Mouse (Mus musculus): Measurements from ENCODE around the gene Snx8. TPM values are rescaled to one million over a fixed set of nuclear protein-coding genes. Genes with fewer than 3 reads are reported as not detected.
"Not testable (repeated sequence)": the region's sequence is repeated elsewhere in the genome, so short reads cannot be mapped to it uniquely, and the experiment has no call there.

Snx8 gene
- total and polyA plus RNA-seq, 2 experiments from 2014 or later: 36.2 to 79.6 TPM

DNA sequence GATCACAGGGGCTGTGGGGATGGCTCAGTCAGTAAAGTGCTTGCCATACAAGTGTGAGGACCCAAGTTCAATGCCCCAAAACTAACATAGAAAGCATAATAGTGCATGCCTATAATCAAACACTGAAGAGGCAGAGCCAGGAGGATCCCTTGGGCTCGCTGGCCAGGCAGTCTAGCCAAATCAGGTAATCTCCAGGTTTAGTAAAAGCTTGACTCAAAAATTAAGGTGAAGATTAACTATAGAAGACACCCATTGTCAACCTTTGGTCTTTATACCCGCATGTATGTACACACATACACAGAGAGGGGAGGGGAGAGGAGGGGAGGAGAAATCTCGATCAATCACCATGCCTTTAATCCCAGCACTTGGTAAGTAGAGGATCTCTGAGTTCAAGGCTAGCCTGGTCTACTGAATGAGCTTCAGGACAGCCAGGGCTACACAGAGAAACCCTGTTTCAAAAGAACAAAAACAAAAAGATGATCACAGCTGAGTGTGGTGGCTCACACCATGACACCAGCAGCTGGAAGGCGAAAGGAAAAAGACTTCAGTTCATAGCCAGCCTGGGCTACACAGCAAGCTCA, 13.7 kb downstream of the Snx8 start:
- 88% methylated on average over 4 of the region's 4 CpGs for WGBS

DNA sequence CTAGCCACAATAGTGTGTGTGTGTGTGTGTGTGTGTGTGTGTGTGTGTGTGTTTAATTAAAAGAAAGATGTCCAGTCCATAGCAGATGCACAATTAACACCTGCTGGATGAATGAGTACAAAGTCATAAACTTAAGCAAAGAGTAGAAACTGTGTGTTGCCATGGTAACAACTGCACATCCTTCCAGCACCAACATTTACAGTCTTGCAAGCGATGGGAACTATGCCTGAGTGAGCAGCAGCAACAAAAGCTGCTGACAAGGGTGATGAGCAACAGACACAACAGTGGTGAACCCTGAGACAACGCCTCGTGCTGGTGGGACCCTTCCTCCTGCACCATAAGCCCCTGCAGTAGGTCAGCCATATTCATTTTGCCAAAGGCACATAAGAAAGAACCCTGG, 14.8 kb downstream of the Snx8 start:
- peak; percentile 51; the same call in 1 of the 2 replicates for ATAC-seq
- Histone ChIP-seq H3K27me3 (ENCODE audit: insufficient read depth, low read length) (no peaks in the 10 kb centered on the region), H3K9me3 (ENCODE audit: low read length) (no peaks in the 10 kb centered on the region), H3K27ac (0 out of 2 replicates have a peak overlapping the region, but pooled peaks have one; percentile 56), H3K4me1 (ENCODE audit: insufficient read depth, low read length) (no peaks in the 10 kb centered on the region), H3K4me3 (ENCODE audit: low read length) (no peak overlapping the region), H3K9ac (replicated peaks; ENCODE audit: low read length) (no peak overlapping the region), H3K36me3 (ENCODE audit: insufficient read depth, low read length) (no peaks in the 10 kb centered on the region), H3K4me2 (ENCODE audit: low read depth, low read length) (no peak overlapping the region)
- no peak for TF ChIP-seq CTCF (IDR thresholded peaks at IDR 0.05; ENCODE audit: low read depth)
- DNase-seq (ENCODE audit: low spot score): peak; percentile 56
- 36% methylated on average over 3 of the region's 3 CpGs for WGBS

More for the DNA sequence above, 13.7 kb downstream of the Snx8 start:
- Histone ChIP-seq H3K27ac (no peak overlapping the region), H3K9ac (replicated peaks; ENCODE audit: low read length) (no peak overlapping the region), H3K36me3 (ENCODE audit: insufficient read depth, low read length) (no peaks in the 10 kb centered on the region), H3K4me1 (ENCODE audit: insufficient read depth, low read length) (no peaks in the 10 kb centered on the region), H3K27me3 (ENCODE audit: insufficient read depth, low read length) (no peaks in the 10 kb centered on the region), H3K4me3 (ENCODE audit: low read length) (no peak overlapping the region), H3K4me2 (ENCODE audit: low read depth, low read length) (no peak overlapping the region), H3K9me3 (ENCODE audit: low read length) (no peaks in the 10 kb centered on the region)
- DNase-seq (ENCODE audit: low spot score) (no peak), ATAC-seq (no peak)
- no peak for TF ChIP-seq CTCF (IDR thresholded peaks at IDR 0.05; ENCODE audit: low read depth)

DNA sequence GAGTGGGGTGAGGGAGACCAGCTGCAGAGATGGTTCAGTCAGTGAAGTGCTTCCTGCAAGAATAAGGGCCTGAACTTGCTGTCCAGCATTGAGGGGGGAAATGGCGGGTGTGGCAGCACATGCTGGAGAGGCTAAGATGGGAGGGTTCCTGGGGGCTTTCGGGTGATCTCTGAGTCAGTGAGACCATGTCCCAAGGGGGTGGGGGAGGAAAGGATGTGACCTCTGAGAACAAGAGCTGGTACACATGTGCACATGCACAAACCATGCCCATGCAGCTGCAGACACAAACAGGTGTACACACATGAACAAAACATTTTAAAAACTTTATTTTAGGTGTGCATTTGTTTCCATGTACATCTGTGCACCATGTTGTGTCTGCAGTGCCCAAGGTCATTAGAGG, 15.4 kb downstream of the Snx8 start:
- H3K4me3 ChIP-seq (ENCODE audit: low read length): no peak overlapping the region
- H3K9ac ChIP-seq (replicated peaks; ENCODE audit: low read length): no peak overlapping the region
- ATAC-seq (no peak), DNase-seq (ENCODE audit: low spot score) (no peak)
- no peaks in the 10 kb centered on the region for H3K27me3 ChIP-seq (ENCODE audit: insufficient read depth, low read length)
- no peaks in the 10 kb centered on the region for H3K4me1 ChIP-seq (ENCODE audit: insufficient read depth, low read length)
- no peak overlapping the region for H3K4me2 ChIP-seq (ENCODE audit: low read depth, low read length)
- no peak overlapping the region for H3K27ac ChIP-seq
- H3K9me3 ChIP-seq (ENCODE audit: low read length): no peaks in the 10 kb centered on the region
- no peaks in the 10 kb centered on the region for H3K36me3 ChIP-seq (ENCODE audit: insufficient read depth, low read length)
- WGBS: 87% methylated on average over 2 of the region's 2 CpGs
- no peak for TF ChIP-seq CTCF (IDR thresholded peaks at IDR 0.05; ENCODE audit: low read depth)

DNA sequence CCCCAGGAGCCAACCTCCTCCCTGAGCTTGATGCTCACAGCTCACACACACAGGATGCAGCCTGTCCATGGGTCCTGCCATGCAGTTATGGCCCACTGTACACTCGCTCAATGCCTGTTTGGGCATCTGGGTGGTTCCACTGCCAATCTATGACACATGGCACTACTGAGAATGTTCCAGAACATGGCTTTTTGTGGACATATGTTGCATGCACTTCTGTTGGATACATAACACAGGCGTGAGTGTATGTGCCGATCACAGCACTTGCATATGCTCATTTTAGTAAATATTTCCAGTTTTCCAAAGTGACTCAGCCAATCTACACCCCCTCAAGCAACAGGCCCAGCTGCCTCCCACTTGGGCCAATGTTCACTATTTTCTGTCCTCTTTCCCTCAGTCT, 17.4 kb downstream of the Snx8 start:
- Histone ChIP-seq H3K27ac (no peak overlapping the region), H3K9me3 (ENCODE audit: low read length) (no peaks in the 10 kb centered on the region), H3K4me3 (ENCODE audit: low read length) (no peak overlapping the region), H3K9ac (replicated peaks; ENCODE audit: low read length) (no peak overlapping the region), H3K4me2 (ENCODE audit: low read depth, low read length) (no peak overlapping the region), H3K36me3 (ENCODE audit: insufficient read depth, low read length) (no peaks in the 10 kb centered on the region), H3K27me3 (ENCODE audit: insufficient read depth, low read length) (no peaks in the 10 kb centered on the region), H3K4me1 (ENCODE audit: insufficient read depth, low read length) (no peaks in the 10 kb centered on the region)
- no peak for DNase-seq (ENCODE audit: low spot score)
- no peak for TF ChIP-seq CTCF (IDR thresholded peaks at IDR 0.05; ENCODE audit: low read depth)
- no peak for ATAC-seq
- WGBS: 93% methylated on average over 3 of the region's 3 CpGs

DNA sequence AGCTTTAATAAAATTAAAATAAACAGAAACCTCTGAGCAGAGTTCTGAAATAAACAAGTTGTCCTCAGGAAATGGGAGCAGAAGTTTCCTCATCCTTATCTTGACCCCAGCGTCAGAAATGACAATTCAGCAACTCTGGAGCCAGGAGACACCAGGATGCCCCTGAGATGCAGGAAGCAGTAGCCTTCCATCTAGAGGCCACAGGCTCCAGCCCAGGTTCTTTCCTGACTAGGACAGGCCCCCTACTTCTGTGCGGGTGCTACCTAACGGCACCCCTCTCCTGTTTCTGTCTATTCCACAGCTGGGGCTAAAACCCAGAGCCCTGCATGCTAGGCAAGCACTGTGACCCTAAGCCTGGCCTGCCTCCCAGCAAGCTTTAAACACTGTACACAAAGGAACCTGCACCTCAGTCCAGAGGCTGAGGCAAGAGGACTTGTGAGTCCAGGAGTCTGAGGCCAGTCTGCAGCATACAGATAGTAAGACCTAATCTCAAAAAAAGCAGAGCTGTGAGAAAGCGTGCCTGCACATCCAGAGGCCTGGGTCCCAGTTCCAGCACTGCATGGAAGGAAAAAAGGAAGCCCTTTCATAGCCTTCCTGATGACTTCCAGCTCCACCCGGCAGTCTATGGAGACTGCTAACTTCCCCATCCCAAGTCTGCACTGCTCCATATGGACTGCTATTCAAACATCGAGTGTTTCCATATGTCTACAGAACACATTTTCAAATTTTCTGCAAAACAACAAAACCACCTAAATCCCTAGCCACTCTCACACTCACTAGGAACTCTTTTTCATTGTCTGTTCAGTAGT, 18.4 kb downstream of the Snx8 start:
- no peak for TF ChIP-seq CTCF (IDR thresholded peaks at IDR 0.05; ENCODE audit: low read depth)
- no peak overlapping the region for H3K4me2 ChIP-seq (ENCODE audit: low read depth, low read length)
- no peak for DNase-seq (ENCODE audit: low spot score)

DNA sequence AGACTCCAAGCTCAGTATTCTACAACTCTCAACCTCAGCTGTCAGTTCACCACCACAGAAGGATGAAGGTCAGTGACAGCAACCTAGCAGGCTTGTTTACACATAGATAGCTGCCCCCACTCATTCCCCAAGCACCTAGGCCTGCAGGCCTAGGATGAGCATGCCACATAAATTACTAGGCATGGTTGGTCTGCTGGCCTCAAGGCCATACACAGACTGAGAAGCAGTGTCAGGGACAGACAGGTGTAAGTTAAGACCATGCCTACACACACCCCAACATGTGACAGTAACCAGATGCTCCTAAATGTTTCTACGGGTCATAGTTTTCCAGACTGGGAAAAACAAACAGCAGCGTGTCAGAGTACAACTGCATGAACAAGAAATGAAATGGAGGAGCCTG, 19.6 kb downstream of the Snx8 start:
- WGBS: 89% methylated on average over 2 of the region's 2 CpGs
- ATAC-seq: no peak
- no peak for TF ChIP-seq CTCF (IDR thresholded peaks at IDR 0.05; ENCODE audit: low read depth)
- Histone ChIP-seq H3K27me3 (ENCODE audit: insufficient read depth, low read length) (no peaks in the 10 kb centered on the region), H3K4me3 (ENCODE audit: low read length) (no peak overlapping the region), H3K27ac (no peak overlapping the region), H3K9ac (replicated peaks; ENCODE audit: low read length) (no peak overlapping the region), H3K36me3 (ENCODE audit: insufficient read depth, low read length) (no peaks in the 10 kb centered on the region), H3K4me2 (ENCODE audit: low read depth, low read length) (no peak overlapping the region), H3K9me3 (ENCODE audit: low read length) (no peaks in the 10 kb centered on the region), H3K4me1 (ENCODE audit: insufficient read depth, low read length) (no peaks in the 10 kb centered on the region)
- DNase-seq (ENCODE audit: low spot score): no peak

More for the DNA sequence above, 18.4 kb downstream of the Snx8 start:
- Histone ChIP-seq H3K27ac (no peak overlapping the region), H3K4me1 (ENCODE audit: insufficient read depth, low read length) (no peaks in the 10 kb centered on the region), H3K9me3 (ENCODE audit: low read length) (no peaks in the 10 kb centered on the region), H3K27me3 (ENCODE audit: insufficient read depth, low read length) (no peaks in the 10 kb centered on the region), H3K9ac (replicated peaks; ENCODE audit: low read length) (no peak overlapping the region), H3K36me3 (ENCODE audit: insufficient read depth, low read length) (no peaks in the 10 kb centered on the region), H3K4me3 (ENCODE audit: low read length) (no peak overlapping the region)
- ATAC-seq: no peak
- 80% methylated on average over 6 of the region's 6 CpGs for WGBS

DNA sequence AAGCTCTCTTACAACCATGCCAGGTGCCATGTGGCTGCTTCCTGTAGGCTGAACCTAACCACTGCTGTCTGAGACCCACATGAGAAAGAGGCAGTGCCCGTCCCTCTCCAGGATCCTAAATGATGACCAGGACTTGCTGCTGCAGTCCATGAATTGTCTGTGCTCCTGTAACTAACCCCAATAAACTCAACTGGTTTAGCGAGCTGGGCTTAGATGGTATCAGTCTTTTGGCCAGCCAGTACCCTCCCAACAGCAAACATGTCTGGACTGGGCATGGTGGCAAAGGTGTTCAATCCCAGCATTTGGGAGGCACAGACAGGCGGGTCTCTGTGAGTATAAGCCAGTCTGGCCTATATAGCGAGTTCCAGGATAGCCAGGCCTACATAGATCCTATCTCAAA, 20.1 kb downstream of the Snx8 start:
- H3K36me3 ChIP-seq (ENCODE audit: insufficient read depth, low read length): no peaks in the 10 kb centered on the region
- no peak overlapping the region for H3K27ac ChIP-seq
- no peak overlapping the region for H3K4me3 ChIP-seq (ENCODE audit: low read length)
- 90% methylated on average over 4 of the region's 4 CpGs for WGBS
- H3K4me1 ChIP-seq (ENCODE audit: insufficient read depth, low read length): no peaks in the 10 kb centered on the region
- no peak for DNase-seq (ENCODE audit: low spot score)
- H3K4me2 ChIP-seq (ENCODE audit: low read depth, low read length): no peak overlapping the region
- no peak for ATAC-seq
- H3K9ac ChIP-seq (replicated peaks; ENCODE audit: low read length): no peak overlapping the region
- H3K9me3 ChIP-seq (ENCODE audit: low read length): no peaks in the 10 kb centered on the region
- no peaks in the 10 kb centered on the region for H3K27me3 ChIP-seq (ENCODE audit: insufficient read depth, low read length)
- TF ChIP-seq CTCF (IDR thresholded peaks at IDR 0.05; ENCODE audit: low read depth): no peak

DNA sequence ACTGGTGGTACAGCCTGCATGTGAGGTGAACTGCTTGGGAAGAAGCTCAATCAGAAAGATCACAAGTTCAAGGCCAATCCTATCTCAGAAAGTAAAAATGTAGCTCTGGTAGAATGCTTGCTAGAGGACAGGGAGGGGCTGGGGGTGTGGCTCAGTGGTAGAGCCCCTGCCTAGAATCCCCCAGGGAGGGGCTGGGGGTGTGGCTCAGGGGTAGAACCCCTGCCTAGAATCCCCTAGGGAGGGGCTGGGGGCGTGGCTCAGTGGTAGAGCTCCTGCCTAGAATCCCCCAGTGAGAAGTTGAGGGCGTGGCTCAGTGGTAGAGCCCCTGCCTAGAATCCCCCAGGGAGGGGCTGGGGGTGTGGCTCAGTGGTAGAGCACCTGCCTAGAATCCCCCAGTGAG, 20.9 kb downstream of the Snx8 start:
- DNase-seq (ENCODE audit: low spot score); ATAC-seq: not testable (repeated sequence)

More for the DNA sequence above, 20.9 kb downstream of the Snx8 start:
- not testable (repeated sequence) for H3K4me1 ChIP-seq (ENCODE audit: insufficient read depth, low read length); H3K9me3 ChIP-seq (ENCODE audit: low read length); H3K36me3 ChIP-seq (ENCODE audit: insufficient read depth, low read length); H3K9ac ChIP-seq (replicated peaks; ENCODE audit: low read length); H3K4me3 ChIP-seq (ENCODE audit: low read length); H3K4me2 ChIP-seq (ENCODE audit: low read depth, low read length); H3K27me3 ChIP-seq (ENCODE audit: insufficient read depth, low read length); H3K27ac ChIP-seq
- 96% methylated on average over 2 of the region's 2 CpGs for WGBS

Measured in hindbrain, postnatal 0 days (tissue).